ENCODE assay signal across 15 mouse cellular contexts in the genomic region with DNA sequence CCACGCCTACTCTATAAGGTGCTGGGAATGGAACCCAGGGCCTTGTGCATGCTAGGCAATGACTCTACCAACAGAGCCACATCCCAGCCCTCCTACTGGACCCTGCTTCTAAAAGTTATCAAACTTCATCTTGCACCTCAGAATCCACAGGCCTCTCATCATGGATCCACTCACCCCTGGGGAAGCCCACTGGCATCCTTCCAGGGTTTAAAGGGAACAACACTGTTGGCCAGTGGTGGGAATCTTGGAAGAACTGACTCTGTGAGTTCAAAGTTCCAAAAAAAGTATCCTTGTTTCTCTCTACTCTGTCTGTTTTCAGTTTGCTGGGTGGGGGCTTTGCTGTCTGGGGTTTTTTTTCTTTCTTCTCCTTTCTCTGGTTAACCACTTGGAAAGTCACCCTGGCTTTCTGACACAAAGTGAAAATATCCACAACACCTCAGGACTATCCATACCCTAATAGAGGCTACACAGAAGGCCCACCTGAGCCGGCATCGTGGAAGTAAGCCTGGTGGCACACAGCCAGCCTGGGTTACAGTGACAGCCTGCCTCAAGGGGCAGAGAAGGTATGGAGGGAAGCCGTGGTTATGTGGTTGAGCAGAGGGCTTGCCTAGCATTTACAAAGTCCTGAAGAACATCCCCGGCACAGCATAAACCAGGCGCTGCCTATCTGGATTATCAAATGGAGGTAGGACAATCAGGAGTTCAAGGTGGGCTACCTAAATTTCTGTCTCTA. TPM values are rescaled to one million over a fixed set of nuclear protein-coding genes. Genes with fewer than 3 reads are reported as not detected.
DNase-seq lines count a peak whose midpoint lies in the region; ATAC-seq lines count a peak whose summit lies in the region.
"Had no signal": no experiment of that assay in that cellular context is flagged by ENCODE, and none has a peak within 500 bp of the region (broad histone marks: within the 10 kb centered on the region; RNA-seq: fewer than 3 reads in every experiment).

No protein-coding gene starts in this region.

- no peak overlapping the region for H3K4me3 ChIP-seq in kidney, embryonic 16.5 days (ENCODE audit: low read length)
- H3K4me3 ChIP-seq: embryonic facial prominence, embryonic 12.5 days; forebrain, embryonic 10.5 days; hindbrain, embryonic 15.5 days; limb, embryonic 10.5 days; liver, embryonic 12.5 days had no signal

- peaks cover 25% of the 10 kb centered on the region for H3K4me1 ChIP-seq in kidney, embryonic 16.5 days (ENCODE audit: insufficient read depth, low read length)

- 93% methylated on average over 6 of the region's 6 CpGs for WGBS in kidney, embryonic 16.5 days

- no peaks in the 10 kb centered on the region for H3K36me3 ChIP-seq in kidney, embryonic 16.5 days (ENCODE audit: insufficient read depth, low read length)
- H3K36me3 ChIP-seq: embryonic facial prominence, embryonic 12.5 days; hindbrain, embryonic 15.5 days had no signal

- no peak overlapping the region for H3K27ac ChIP-seq in kidney, embryonic 16.5 days (ENCODE audit: low read length)
- H3K27ac ChIP-seq: embryonic facial prominence, embryonic 12.5 days; forebrain, embryonic 10.5 days; hindbrain, embryonic 15.5 days; limb, embryonic 10.5 days; liver, embryonic 12.5 days had no signal

- H3K4me2 ChIP-seq in kidney, embryonic 16.5 days (replicated peaks; ENCODE audit: low read depth, low read length): no peak overlapping the region
- H3K4me2 ChIP-seq: embryonic facial prominence, embryonic 12.5 days; hindbrain, embryonic 15.5 days; liver, embryonic 12.5 days had no signal

- ATAC-seq in kidney, embryonic 16.5 days (ENCODE audit: low FRiP score, low TSS enrichment): no peak
- ATAC-seq: liver, embryonic 12.5 days had no signal

- peak; percentile 30 to 43 for DNase-seq in cerebellum, postnatal 14 days
- DNase-seq in cerebellum, adult 8-10 months: no peak
- DNase-seq in kidney, adult 8-10 months: peak; percentile 73 to 81
- DNase-seq in NIH3T3 (ENCODE audit: low read depth): peak; percentile 61
- peak; percentile 78 for DNase-seq in kidney, postnatal 14 days
- DNase-seq in right cerebral cortex, postnatal 25 days: no peak
- DNase-seq in spleen, postnatal 10 days (ENCODE audit: low spot score in 2 of 2): no peak
- DNase-seq: adrenal gland, postnatal 14 days; layer of hippocampus, postnatal 36 days had no signal

- no peaks in the 10 kb centered on the region for H3K9me3 ChIP-seq in kidney, embryonic 16.5 days (ENCODE audit: low read length)
- H3K9me3 ChIP-seq: embryonic facial prominence, embryonic 12.5 days; forebrain, embryonic 10.5 days; hindbrain, embryonic 15.5 days; limb, embryonic 10.5 days; liver, embryonic 12.5 days had no signal

- no peak overlapping the region for H3K9ac ChIP-seq in kidney, embryonic 16.5 days (replicated peaks; ENCODE audit: low read length)
- H3K9ac ChIP-seq: embryonic facial prominence, embryonic 12.5 days; hindbrain, embryonic 15.5 days; liver, embryonic 12.5 days had no signal

- H3K27me3 ChIP-seq in kidney, embryonic 16.5 days (ENCODE audit: insufficient read depth, low read length): no peaks in the 10 kb centered on the region
- H3K27me3 ChIP-seq: embryonic facial prominence, embryonic 12.5 days; hindbrain, embryonic 15.5 days; liver, embryonic 12.5 days had no signal

RNA-seq across cellular contexts. Expression of gene Snx8, which starts 10.8 kb away (rescaled TPM):
- 31.9 and 32.4 TPM in 2 replicates for polyA plus RNA-seq in kidney, embryonic 16.5 days (2015; fragmentation: Nextera tagmentation; extraction: Ambion mirVana)

RNA-seq across cellular contexts. Expression of gene Eif3b, which starts 40.8 kb away (rescaled TPM):
- 112 and 114 TPM in 2 replicates for polyA plus RNA-seq in kidney, embryonic 16.5 days (2015; fragmentation: Nextera tagmentation; extraction: Ambion mirVana)

RNA-seq across cellular contexts. Expression of gene Mrm2, which starts 46.6 kb away (rescaled TPM):
- 22.0 and 23.9 TPM in 2 replicates for polyA plus RNA-seq in kidney, embryonic 16.5 days (2015; fragmentation: Nextera tagmentation; extraction: Ambion mirVana)

RNA-seq across cellular contexts. Expression of gene Nudt1, which starts 56.8 kb away (rescaled TPM):
- 55.2 and 58.1 TPM in 2 replicates for polyA plus RNA-seq in kidney, embryonic 16.5 days (2015; fragmentation: Nextera tagmentation; extraction: Ambion mirVana)

RNA-seq across cellular contexts. Expression of gene Mad1l1, which starts 56.9 kb away (rescaled TPM):
- 51.6 and 52.4 TPM in 2 replicates for polyA plus RNA-seq in kidney, embryonic 16.5 days (2015; fragmentation: Nextera tagmentation; extraction: Ambion mirVana)

Comparison
In these comparisons a context has a peak if more than half of its experiments do, and no peak if none do; other contexts are left out.
1. DNase-seq: peak in cerebellum, postnatal 14 days (2 of 2), kidney, adult 8-10 months (2 of 2), NIH3T3 (single experiment) and kidney, postnatal 14 days (single experiment); none in cerebellum, adult 8-10 months (single experiment), right cerebral cortex, postnatal 25 days (single experiment) and spleen, postnatal 10 days (0 of 2).